Mouse (Mus musculus): ENCODE measurements at regions not wholly inside any gene's neighbourhood (a gene's known extent, or its start where the extent isn't known, plus 50 kb on each side); places are given as distances from the start of the nearest gene placed in this dataset.

GRCm38 (mm10) chr12:9924561-9924960 lies 354.6 kb downstream of the Osr1 start:
- DNase-seq (ENCODE audit: extremely low spot score), result no peak

GRCm38 (mm10) chr12:9934158-9934557 lies 364.2 kb downstream of the Osr1 start:
- no peak for DNase-seq (ENCODE audit: extremely low spot score)

GRCm38 (mm10) chr12:9941357-9941756 lies 371.4 kb downstream of the Osr1 start:
- no peak for DNase-seq (ENCODE audit: extremely low spot score)

GRCm38 (mm10) chr12:9941823-9942222 lies 371.9 kb downstream of the Osr1 start:
- no peak for DNase-seq (ENCODE audit: extremely low spot score)

- DNase-seq (ENCODE audit: extremely low spot score), result no peak
These were observed 378.9 kb downstream of the Osr1 start for GRCm38 (mm10) chr12:9948784-9949183.

GRCm38 (mm10) chr12:9952372-9952771 lies 382.5 kb downstream of the Osr1 start:
- DNase-seq (ENCODE audit: extremely low spot score), result no peak

- DNase-seq (ENCODE audit: extremely low spot score), result no peak
These were observed 384.4 kb downstream of the Osr1 start for GRCm38 (mm10) chr12:9954178-9954888.

GRCm38 (mm10) chr12:9969390-9969789 lies 399.5 kb downstream of the Osr1 start:
- DNase-seq (ENCODE audit: extremely low spot score), result no peak

GRCm38 (mm10) chr12:9970771-9971170 lies 399.0 kb upstream of the Nt5c1b start:
- DNase-seq (ENCODE audit: extremely low spot score), result no peak

- DNase-seq (ENCODE audit: extremely low spot score), result no peak
These were observed 391.2 kb upstream of the Nt5c1b start for GRCm38 (mm10) chr12:9978494-9979112.

GRCm38 (mm10) chr12:9979113-9979507 lies 390.7 kb upstream of the Nt5c1b start:
- no peak for DNase-seq (ENCODE audit: extremely low spot score)

GRCm38 (mm10) chr12:9991305-9991704 lies 378.5 kb upstream of the Nt5c1b start:
- DNase-seq (ENCODE audit: extremely low spot score), result no peak

- no peak for DNase-seq (ENCODE audit: extremely low spot score)
These were observed 374.1 kb upstream of the Nt5c1b start for GRCm38 (mm10) chr12:9995670-9996069.

GRCm38 (mm10) chr12:9996455-9997189 lies 373.2 kb upstream of the Nt5c1b start:
- DNase-seq (ENCODE audit: extremely low spot score), result no peak

- no peak for DNase-seq (ENCODE audit: extremely low spot score)
These were observed 372.6 kb upstream of the Nt5c1b start for GRCm38 (mm10) chr12:9997190-9997561.

GRCm38 (mm10) chr12:9997571-9997970 lies 372.2 kb upstream of the Nt5c1b start:
- DNase-seq (ENCODE audit: extremely low spot score), result no peak

GRCm38 (mm10) chr12:9999933-10000332 lies 369.8 kb upstream of the Nt5c1b start:
- no peak for DNase-seq (ENCODE audit: extremely low spot score)

GRCm38 (mm10) chr12:10008473-10008872 lies 361.3 kb upstream of the Nt5c1b start:
- DNase-seq (ENCODE audit: extremely low spot score), result no peak

- no peak for DNase-seq (ENCODE audit: extremely low spot score)
These were observed 352.8 kb upstream of the Nt5c1b start for GRCm38 (mm10) chr12:10016710-10017581.

- no peak for DNase-seq (ENCODE audit: extremely low spot score)
These were observed 334.3 kb upstream of the Nt5c1b start for GRCm38 (mm10) chr12:10035479-10035878.

GRCm38 (mm10) chr12:10062006-10062514 lies 307.7 kb upstream of the Nt5c1b start:
- peak; percentile 25 for DNase-seq (ENCODE audit: extremely low spot score)

GRCm38 (mm10) chr12:10078341-10078740 lies 291.4 kb upstream of the Nt5c1b start:
- no peak for DNase-seq (ENCODE audit: extremely low spot score)

Data from embryo, embryonic 9.5 days (tissue).